Mouse (Mus musculus) forebrain, embryonic 11.5 days (tissue): ENCODE measurements around the gene Dnajc5. TPM values are rescaled to one million over a fixed set of nuclear protein-coding genes. Genes with fewer than 3 reads are reported as not detected.

Source experiments
- ATAC-seq: fragments of 200-750 bp; cut with Nextera tagmentation; replicated peaks from 2 replicates; pipeline ENCODE4 v1.8.0; 2017; ENCODE audit warnings: moderate TSS enrichment; ENCODE audit not compliant: low FRiP score
- DNase-seq: peaks from one replicate; pipeline ENCODE4 v3.0.0-alpha.2; 2017; ENCODE audit warnings: low spot score
- H3K27ac ChIP-seq: fragments of 300-500 bp; sonication (generic); 2 replicates; pipeline ENCODE4 v1.5.1; 2014; ENCODE audit warnings: low read depth, low read length
- H3K27me3 ChIP-seq: fragments of 300-500 bp; sonication (generic); 2 replicates; pipeline ENCODE4 v1.6.1; 2014; ENCODE audit warnings: mild to moderate bottlenecking, low read length, mixed read lengths; ENCODE audit not compliant: control insufficient read depth, insufficient read depth
- H3K36me3 ChIP-seq: fragments of 300-500 bp; sonication (generic); 2 replicates; pipeline ENCODE4 v1.6.1; 2014; ENCODE audit warnings: mild to moderate bottlenecking, low read length, moderate library complexity, mixed read lengths; ENCODE audit not compliant: control insufficient read depth, insufficient read depth
- H3K4me1 ChIP-seq: fragments of 300-500 bp; sonication (generic); replicated peaks from 2 replicates; pipeline ENCODE4 v1.6.1; 2014; ENCODE audit warnings: low read length, mixed read lengths; ENCODE audit not compliant: control insufficient read depth, insufficient read depth
- H3K4me2 ChIP-seq: fragments of 300-500 bp; sonication (generic); 2 replicates; pipeline ENCODE4 v1.6.1; 2014; ENCODE audit warnings: low read depth, mild to moderate bottlenecking, low read length, moderate library complexity, mixed read lengths; ENCODE audit not compliant: severe bottlenecking
- H3K4me3 ChIP-seq: fragments of 300-500 bp; sonication (generic); 2 replicates; pipeline ENCODE4 v1.5.1; 2014; ENCODE audit warnings: low read depth, low read length
- H3K9ac ChIP-seq: fragments of 300-500 bp; sonication (generic); 2 replicates; pipeline ENCODE4 v1.6.1; 2014; ENCODE audit warnings: low read length
- H3K9me3 ChIP-seq: fragments of 300-500 bp; sonication (generic); 2 replicates; pipeline ENCODE4 v1.6.1; 2016; ENCODE audit warnings: low read length, mixed read lengths; ENCODE audit not compliant: control insufficient read depth
- WGBS: fragments of 180-500 bp; shearing (Covaris S2); extraction: QIAGEN DNeasy Blood & Tissue Kit; methylation state at CpG from one replicate; pipeline ENCODE4 v1.1.7; 2014; 5-methylcytosine and 5-hydroxymethylcytosine counted together
- polyA plus RNA-seq: library from polyadenylated mRNA; unstranded; fragments of >200 nt; fragmentation: Nextera tagmentation; extraction: Ambion mirVana; gene quantifications from 2 replicates; pipeline ENCODE4 v1.2.1, GENCODE M21; 2014

The Dnajc5 gene
- polyA plus RNA-seq, 1 experiment from 2014 or later: 103 TPM

GRCm38 (mm10) chr2:181586124-181586523 lies 65.8 kb downstream of the Dnajc5 start:
- peak; percentile 29 for DNase-seq
- ATAC-seq: no peak
- no peak overlapping the region for H3K4me2 ChIP-seq
- H3K9me3 ChIP-seq: no peaks in the 10 kb centered on the region
- H3K9ac ChIP-seq: no peak overlapping the region
- H3K36me3 ChIP-seq: peaks cover 14% of the 10 kb centered on the region; the same call in 1 of the 2 replicates
- no peak overlapping the region for H3K4me3 ChIP-seq
- H3K27ac ChIP-seq: no peak overlapping the region
- no peaks in the 10 kb centered on the region for H3K27me3 ChIP-seq
- WGBS: 93% methylated on average over 3 of the region's 3 CpGs
- H3K4me1 ChIP-seq: no peaks in the 10 kb centered on the region

- no peak overlapping the region for H3K27ac ChIP-seq
- H3K4me2 ChIP-seq: no peak overlapping the region
- peak; percentile 47 for DNase-seq
- peaks cover 2% of the 10 kb centered on the region; the same call in 1 of the 2 replicates for H3K4me1 ChIP-seq
- 77% methylated on average over 6 of the region's 6 CpGs for WGBS
- no peaks in the 10 kb centered on the region for H3K27me3 ChIP-seq
- H3K9me3 ChIP-seq: no peaks in the 10 kb centered on the region
- no peak for ATAC-seq
- H3K9ac ChIP-seq: no peak overlapping the region
- H3K36me3 ChIP-seq: peaks cover 14% of the 10 kb centered on the region; the same call in 1 of the 2 replicates
- no peak overlapping the region for H3K4me3 ChIP-seq
Measured at GRCm38 (mm10) chr2:181587796-181588195, 67.5 kb downstream of the Dnajc5 start.

GRCm38 (mm10) chr2:181588229-181588780 lies 68.0 kb downstream of the Dnajc5 start:
- no peak for ATAC-seq
- no peak overlapping the region for H3K4me3 ChIP-seq
- no peak overlapping the region for H3K9ac ChIP-seq
- peaks cover 14% of the 10 kb centered on the region; the same call in 1 of the 2 replicates for H3K36me3 ChIP-seq
- H3K27me3 ChIP-seq: no peaks in the 10 kb centered on the region
- no peaks in the 10 kb centered on the region for H3K9me3 ChIP-seq
- H3K4me2 ChIP-seq: no peak overlapping the region
- peaks cover 5% of the 10 kb centered on the region; the same call in 1 of the 2 replicates for H3K4me1 ChIP-seq
- WGBS: 93% methylated on average over 11 of the region's 11 CpGs
- no peak overlapping the region for H3K27ac ChIP-seq
- peak; percentile 50 for DNase-seq

- WGBS: 94% methylated on average over 10 of the region's 10 CpGs
- no peak overlapping the region for H3K9ac ChIP-seq
- no peaks in the 10 kb centered on the region for H3K9me3 ChIP-seq
- H3K36me3 ChIP-seq: peaks cover 14% of the 10 kb centered on the region; the same call in 1 of the 2 replicates
- no peak overlapping the region for H3K27ac ChIP-seq
- H3K4me1 ChIP-seq: peaks cover 5% of the 10 kb centered on the region; the same call in 1 of the 2 replicates
- no peak overlapping the region for H3K4me2 ChIP-seq
- ATAC-seq (no peak), DNase-seq (peak; percentile 43)
- no peaks in the 10 kb centered on the region for H3K27me3 ChIP-seq
- H3K4me3 ChIP-seq: no peak overlapping the region
Measured at GRCm38 (mm10) chr2:181589011-181589731, 68.9 kb downstream of the Dnajc5 start.

GRCm38 (mm10) chr2:181589732-181590105 lies 69.4 kb downstream of the Dnajc5 start:
- no peak overlapping the region for H3K4me3 ChIP-seq
- WGBS: 98% methylated on average over 9 of the region's 9 CpGs
- H3K9me3 ChIP-seq: no peaks in the 10 kb centered on the region
- DNase-seq (peak; percentile 43), ATAC-seq (no peak)
- no peak overlapping the region for H3K4me2 ChIP-seq
- H3K4me1 ChIP-seq: peaks cover 5% of the 10 kb centered on the region; the same call in 1 of the 2 replicates
- H3K27ac ChIP-seq: no peak overlapping the region
- H3K36me3 ChIP-seq: peaks cover 12% of the 10 kb centered on the region; the same call in 1 of the 2 replicates
- H3K27me3 ChIP-seq: no peaks in the 10 kb centered on the region
- no peak overlapping the region for H3K9ac ChIP-seq

GRCm38 (mm10) chr2:181590471-181590870 lies 70.2 kb downstream of the Dnajc5 start:
- ATAC-seq (no peak), DNase-seq (peak; percentile 18)
- Histone ChIP-seq H3K36me3 (peaks cover 10% of the 10 kb centered on the region; the same call in 1 of the 2 replicates), H3K27me3 (no peaks in the 10 kb centered on the region), H3K27ac (no peak overlapping the region), H3K4me1 (peaks cover 5% of the 10 kb centered on the region; the same call in 1 of the 2 replicates), H3K4me3 (no peak overlapping the region), H3K4me2 (no peak overlapping the region), H3K9me3 (no peaks in the 10 kb centered on the region), H3K9ac (no peak overlapping the region)
- 96% methylated on average over 5 of the region's 5 CpGs for WGBS

GRCm38 (mm10) chr2:181591528-181592085 lies 71.3 kb downstream of the Dnajc5 start, which contains the start of gene Prpf6:
Gene Prpf6 (plus strand): TSS chr2:181591868.
- ATAC-seq (peak; percentile 8; the same call in 1 of the 2 replicates), DNase-seq (peak; percentile 58)
- Histone ChIP-seq H3K4me2 (peak within 1 kb of the TSS; percentile 85), H3K4me3 (peak within 1 kb of the TSS; percentile 94), H3K27ac (peak within 1 kb of the TSS; percentile 50; the same call in 1 of the 2 replicates), H3K36me3 (peaks cover 8% of the 10 kb centered on the region; the same call in 1 of the 2 replicates), H3K27me3 (no peaks in the 10 kb centered on the region), H3K4me1 (peaks cover 5% of the 10 kb centered on the region; the same call in 1 of the 2 replicates), H3K9me3 (no peaks in the 10 kb centered on the region), H3K9ac (peak within 1 kb of the TSS; percentile 92)
- WGBS: 24% methylated on average over 5 of the region's 5 CpGs

- DNase-seq (peak; percentile 89), ATAC-seq (peak; percentile 83)
- peak within 1 kb of the TSS; percentile 50; the same call in 1 of the 2 replicates for H3K27ac ChIP-seq
- under 1% methylated on average over 60 of the region's 97 CpGs for WGBS
- H3K4me3 ChIP-seq: peak within 1 kb of the TSS; percentile 94
- H3K4me1 ChIP-seq: peaks cover 5% of the 10 kb centered on the region; the same call in 1 of the 2 replicates
- H3K9me3 ChIP-seq: no peaks in the 10 kb centered on the region
- H3K4me2 ChIP-seq: peak within 1 kb of the TSS; percentile 85
- H3K27me3 ChIP-seq: no peaks in the 10 kb centered on the region
- H3K9ac ChIP-seq: peak within 1 kb of the TSS; percentile 92
- peaks cover 5% of the 10 kb centered on the region; the same call in 1 of the 2 replicates for H3K36me3 ChIP-seq
Measured at GRCm38 (mm10) chr2:181592231-181593041, 72.2 kb downstream of the Dnajc5 start, which contains the start of gene Zfp512b. Gene Zfp512b (minus strand): TSS chr2:181592803.
